Mouse (Mus musculus) retina, embryonic 14.5 days (tissue): Measurements from ENCODE around the gene Rhog.
"Not testable (repeated sequence)": the region's sequence is repeated elsewhere in the genome, so short reads cannot be mapped to it uniquely, and the experiment has no call there.

Experiments
- DNase-seq: peaks from one replicate; pipeline ENCODE4 v3.0.0-alpha.2; 2015; ENCODE audit warnings: low spot score

Rhog gene

DNA sequence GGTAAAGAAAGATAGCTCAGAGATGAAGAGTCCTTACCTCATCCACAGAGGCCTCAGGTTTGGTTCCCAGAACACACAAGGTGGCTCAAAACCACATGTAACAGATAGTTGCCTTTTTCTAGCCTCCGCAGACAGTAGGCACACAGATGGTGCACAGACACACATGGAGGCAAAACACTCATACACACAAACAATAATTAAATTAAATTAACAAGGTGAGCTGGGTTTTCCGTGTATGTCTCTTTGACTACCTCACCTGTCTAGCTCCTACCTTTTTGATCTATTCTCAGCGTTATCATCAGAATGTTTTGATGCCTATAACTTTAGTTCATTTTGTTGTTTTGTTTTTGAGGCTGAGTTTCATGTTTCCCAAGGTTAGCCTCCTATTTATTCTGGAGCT, at the start of gene Rhog:
Gene Rhog (minus strand): TSS at position 101 of the 400 bp plus-strand sequence.
- no peak for DNase-seq

DNA sequence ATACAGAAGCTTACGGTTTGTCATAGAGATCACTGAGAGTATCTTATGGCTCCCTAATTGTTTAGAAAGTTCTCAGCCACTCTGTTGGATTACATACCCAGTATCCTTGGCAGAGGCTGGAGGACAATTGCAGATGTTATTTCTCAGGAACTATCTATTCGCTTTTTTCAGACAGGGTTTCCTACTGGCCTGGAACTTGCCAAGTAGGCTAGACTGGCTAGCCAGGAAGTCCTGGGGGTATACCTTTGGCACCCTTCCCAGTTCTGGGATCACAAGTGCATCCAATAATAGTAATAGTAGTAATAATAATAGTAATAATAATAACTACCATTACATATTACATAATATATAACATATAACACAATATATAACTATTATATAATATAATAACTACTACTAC, 49.7 kb upstream of the Rhog start:
- no peak for DNase-seq

GRCm38 (mm10) chr7:102302471-102302870, 46.6 kb upstream of the Rhog start:
- no peak for DNase-seq

DNA sequence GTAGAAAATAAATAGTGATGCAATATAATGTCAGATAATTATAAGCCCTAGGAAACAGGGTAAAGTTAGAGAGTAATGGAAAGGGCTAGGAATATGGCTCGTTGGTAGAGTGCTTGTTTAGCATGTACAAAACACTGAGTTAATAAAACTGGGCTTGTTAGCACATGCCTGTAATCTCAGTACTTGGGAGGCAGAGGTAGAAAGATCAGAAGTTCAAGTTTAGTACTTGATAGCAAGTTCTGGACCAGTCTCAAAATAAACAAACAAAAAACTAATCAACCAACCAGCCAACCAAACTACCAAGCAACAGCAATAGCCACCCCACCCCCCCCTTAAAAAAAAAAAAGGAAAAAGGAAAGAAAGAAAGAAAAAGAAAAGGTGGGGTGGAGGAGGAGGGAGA, 44.9 kb upstream of the Rhog start:
- DNase-seq = no peak

- peak; percentile 31 for DNase-seq
These were observed 37.4 kb upstream of the Rhog start for GRCm38 (mm10) chr7:102293234-102293633.

DNA sequence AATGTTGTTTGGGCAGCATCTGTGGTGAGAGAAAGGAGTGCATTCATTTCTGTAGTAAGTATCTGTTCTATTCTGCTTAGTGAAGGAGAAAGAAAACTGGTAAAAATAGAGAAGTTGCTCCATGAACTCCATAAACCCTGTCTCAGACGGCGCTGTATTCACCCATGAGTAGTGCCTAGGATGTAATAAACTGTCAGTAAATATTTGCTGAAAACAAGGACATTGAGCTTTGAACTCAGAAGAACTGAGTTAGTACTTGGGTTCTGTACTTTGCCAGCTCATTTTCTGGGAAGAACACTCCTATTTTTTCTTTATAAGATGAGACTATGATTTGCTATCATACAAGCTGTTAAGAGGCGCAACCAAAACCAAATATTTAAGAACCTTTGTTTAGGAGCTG, 36.4 kb upstream of the Rhog start:
- no peak for DNase-seq

GRCm38 (mm10) chr7:102289466-102289865, 33.6 kb upstream of the Rhog start:
- DNase-seq = no peak

GRCm38 (mm10) chr7:102282261-102282660, 26.4 kb upstream of the Rhog start:
- DNase-seq = no peak

DNA sequence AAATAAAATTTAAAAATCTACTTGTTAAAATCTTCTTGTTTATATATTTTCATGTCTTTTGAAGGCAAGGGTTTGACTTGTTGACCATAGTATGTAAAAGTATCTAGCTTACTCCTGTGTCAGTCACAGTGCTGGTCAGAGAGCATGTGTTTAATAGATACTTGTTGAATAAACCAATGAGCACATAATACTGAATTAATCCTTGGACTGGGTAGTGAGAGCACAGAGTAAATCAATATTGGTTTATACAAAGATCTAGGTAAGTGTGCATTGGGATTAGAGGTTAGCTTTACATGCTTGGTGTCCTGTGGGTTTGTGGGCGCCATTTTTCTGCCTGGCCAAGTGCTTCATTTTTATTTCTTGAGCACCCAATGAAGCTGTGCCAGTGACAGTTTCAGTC, 25.5 kb upstream of the Rhog start:
- DNase-seq = no peak

- no peak for DNase-seq
These were observed 16.6 kb upstream of the Rhog start for GRCm38 (mm10) chr7:102272422-102272948.

GRCm38 (mm10) chr7:102268395-102268748, 12.5 kb upstream of the Rhog start:
- no peak for DNase-seq

DNA sequence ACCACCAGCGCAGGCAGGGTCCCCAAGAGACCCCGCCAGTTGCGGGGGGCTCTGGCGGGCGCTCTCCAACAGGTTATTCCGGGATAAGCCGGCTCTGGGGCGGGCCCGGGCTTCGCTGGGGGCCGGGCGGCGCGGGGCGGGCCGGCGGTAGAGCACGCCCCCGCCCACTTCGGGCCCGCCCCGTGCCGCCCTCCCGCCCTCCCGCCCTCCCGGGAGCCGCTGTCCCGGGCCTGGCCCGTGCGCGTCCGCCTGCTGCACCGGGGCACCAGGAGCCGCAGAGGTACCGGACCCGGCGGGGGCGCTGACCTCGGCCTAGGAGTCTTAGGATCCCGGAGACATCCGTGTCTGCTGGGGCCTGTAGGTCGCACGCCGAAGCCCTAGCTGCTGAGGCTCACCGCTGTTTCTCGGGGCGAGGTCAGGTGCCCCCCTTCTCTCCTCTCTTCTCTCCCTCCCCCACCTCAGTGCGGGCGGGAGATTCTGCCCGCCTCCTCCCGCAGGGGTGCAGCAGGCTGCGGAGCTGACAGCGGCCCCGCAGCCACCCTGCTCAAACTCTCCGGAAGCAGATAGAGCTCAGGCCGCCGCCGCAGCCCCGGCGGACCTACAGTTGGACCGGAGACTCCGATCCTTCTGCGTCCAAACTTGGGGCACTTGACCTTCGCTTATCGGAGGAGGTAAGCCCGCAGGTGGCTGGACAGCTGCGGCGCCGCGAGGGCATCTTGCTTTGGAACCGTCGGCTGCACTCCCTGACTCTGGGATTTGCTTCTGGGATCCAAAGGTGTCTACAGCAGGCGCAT, 11.9 kb upstream of the Rhog start, which contains the start of gene Stim1:
Gene Stim1 (plus strand): TSS at position 206 of the 794 bp plus-strand sequence.
- peak; percentile 60 for DNase-seq

DNA sequence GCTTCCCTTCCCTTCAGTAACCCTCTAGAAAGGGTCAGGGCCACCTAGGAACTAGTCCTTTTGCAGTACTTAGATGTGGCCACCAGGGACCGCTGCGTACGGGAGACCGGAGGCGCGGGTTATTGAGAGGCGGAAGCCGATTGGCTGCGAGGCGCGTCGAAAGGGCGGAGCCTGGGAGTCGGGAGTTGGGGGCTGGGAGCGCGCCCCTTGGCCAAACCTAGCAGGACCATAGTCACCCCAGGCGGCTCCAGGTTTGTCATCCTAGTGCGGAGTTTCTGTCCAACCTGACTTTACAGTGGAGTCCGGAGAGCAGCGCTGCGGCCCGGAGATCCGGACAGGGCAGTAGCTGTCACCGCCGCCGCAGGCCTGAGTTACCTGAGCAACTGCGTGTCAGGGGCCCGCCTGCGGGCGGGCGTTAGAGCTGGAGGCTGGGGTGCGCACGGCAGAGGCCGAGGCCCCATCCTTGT, 11.3 kb upstream of the Rhog start:
- peak; percentile 97 for DNase-seq

- no peak for DNase-seq
These were observed 10.7 kb upstream of the Rhog start for GRCm38 (mm10) chr7:102266401-102267042.

DNA sequence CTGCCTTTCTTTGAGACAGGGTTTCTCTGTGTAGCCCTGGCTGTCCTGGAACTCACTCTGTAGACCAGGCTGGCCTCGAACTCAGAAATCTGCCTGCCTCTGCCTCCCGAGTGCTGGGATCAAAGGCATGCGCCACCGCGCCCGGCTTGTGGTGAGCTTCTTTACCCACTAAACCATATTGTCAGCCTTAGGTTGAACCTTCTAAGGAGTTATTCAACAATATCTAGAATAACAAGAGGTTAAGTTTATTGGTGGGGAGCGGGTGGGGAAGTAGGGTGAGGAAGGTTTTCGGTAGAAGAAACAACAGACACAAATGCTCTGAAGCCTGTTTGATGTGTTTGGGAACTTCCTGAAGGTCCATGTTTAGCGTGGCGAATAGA, 10.2 kb upstream of the Rhog start:
- DNase-seq = not testable (repeated sequence)

GRCm38 (mm10) chr7:102263020-102263419, 7.2 kb upstream of the Rhog start:
- no peak for DNase-seq

DNA sequence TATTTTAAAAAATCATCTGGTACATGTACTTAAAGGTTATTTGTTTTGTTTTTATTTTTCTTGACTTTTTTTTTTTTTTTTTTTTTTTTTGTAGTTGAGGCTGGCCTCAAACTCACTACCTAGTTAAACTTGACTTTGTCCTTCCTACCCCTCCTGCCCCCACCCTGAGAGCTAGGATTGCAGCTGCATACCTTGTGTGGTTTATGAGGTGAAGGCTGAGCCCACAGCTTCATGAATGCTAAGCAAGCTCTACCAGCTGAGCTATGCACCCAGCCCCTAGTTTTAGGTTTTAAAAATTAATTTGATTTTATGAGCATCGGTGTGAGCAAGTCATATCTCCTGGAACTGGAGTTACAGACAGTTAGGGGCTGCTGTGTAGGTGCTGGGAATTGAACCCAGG, 4.7 kb upstream of the Rhog start:
- no peak for DNase-seq

- no peak for DNase-seq
These were observed 4.0 kb upstream of the Rhog start for GRCm38 (mm10) chr7:102259716-102260479.

GRCm38 (mm10) chr7:102258753-102259152, 2.9 kb upstream of the Rhog start:
- DNase-seq = no peak

DNA sequence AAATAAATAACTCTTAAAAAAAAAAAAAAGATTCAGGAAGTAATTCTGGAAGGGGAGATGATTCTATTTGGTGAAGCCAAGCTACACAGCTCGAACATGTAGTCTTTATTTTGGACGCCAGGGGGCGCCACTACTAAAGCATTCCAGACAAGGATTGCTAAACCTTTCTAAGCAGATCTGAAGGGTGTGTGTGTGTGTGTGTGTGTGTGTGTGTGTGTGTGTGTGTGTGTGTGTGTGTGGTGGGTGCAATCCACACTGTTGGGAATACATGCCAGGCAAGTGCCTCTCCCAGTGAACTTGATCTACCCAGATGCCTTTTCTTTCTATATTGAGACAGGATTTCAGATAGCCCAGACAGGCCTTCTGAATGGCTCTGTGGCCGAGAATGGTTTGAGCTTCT, 2.3 kb upstream of the Rhog start:
- peak; percentile 91 for DNase-seq

- no peak for DNase-seq
These were observed 782 bp upstream of the Rhog start for GRCm38 (mm10) chr7:102256636-102257035.

DNA sequence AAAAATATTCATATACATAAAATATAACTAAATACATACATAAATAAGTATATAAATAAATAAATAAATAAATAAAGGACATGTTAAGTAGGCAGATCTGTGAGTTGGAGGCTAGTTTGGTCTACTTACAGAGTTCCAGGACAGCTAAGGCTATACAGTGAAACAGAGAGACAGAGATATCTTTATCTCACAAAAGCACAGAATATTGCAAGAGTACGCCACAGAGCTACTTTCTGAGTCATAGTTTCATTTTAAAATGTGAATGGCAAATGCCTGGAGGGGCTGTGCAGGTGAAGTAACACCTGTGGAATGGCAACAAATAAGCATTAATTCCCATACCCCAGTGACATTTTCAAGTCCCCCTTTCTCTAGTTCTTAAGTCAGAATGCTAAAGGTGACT, 2.2 kb downstream of the Rhog start:
- no peak for DNase-seq
